Mouse (Mus musculus): ENCODE data around the gene Gm26566. TPM values are rescaled to one million over a fixed set of nuclear protein-coding genes. Genes with fewer than 3 reads are reported as not detected.
A peak's percentile ranks its signal among the peaks of the same experiment; 100 is the strongest.
"Not testable (repeated sequence)": the region's sequence is repeated elsewhere in the genome, so short reads cannot be mapped to it uniquely, and the experiment has no call there.

Gene Gm26566
- polyA plus RNA-seq, 1 experiment from 2014 or later = 1.6 TPM

GRCm38 (mm10) chr4:88763384-88764018 lies 41.9 kb downstream of the Gm26566 start:
- WGBS = 4% methylated on average over 29 of the region's 42 CpGs
- not testable (repeated sequence) for H3K27me3 ChIP-seq; H3K9me3 ChIP-seq; H3K36me3 ChIP-seq; H3K9ac ChIP-seq (replicated peaks); ATAC-seq; H3K27ac ChIP-seq; H3K4me1 ChIP-seq (replicated peaks)
- Histone ChIP-seq H3K4me3 (replicated peaks) (peak overlapping the region; percentile 36), H3K4me2 (replicated peaks) (peak overlapping the region; percentile 59)

Other genes with a start within 250 kb of the Gm26566 start
- gene Ifnb1, start 199.0 kb upstream of the Gm26566 start, polyA plus RNA-seq (2015; fragmentation: Nextera tagmentation; extraction: Ambion mirVana) = not detected in 2 replicates
- not detected in 2 replicates for gene Ifna15, start 163.6 kb upstream of the Gm26566 start, polyA plus RNA-seq (2015; fragmentation: Nextera tagmentation; extraction: Ambion mirVana)
- gene Ifna14, start 150.0 kb upstream of the Gm26566 start, polyA plus RNA-seq (2015; fragmentation: Nextera tagmentation; extraction: Ambion mirVana) = not detected in 2 replicates
- gene Ifna9, start 129.4 kb upstream of the Gm26566 start, polyA plus RNA-seq (2015; fragmentation: Nextera tagmentation; extraction: Ambion mirVana) = not detected in 2 replicates
- not detected in 2 replicates for gene Ifna12, start 118.4 kb upstream of the Gm26566 start, polyA plus RNA-seq (2015; fragmentation: Nextera tagmentation; extraction: Ambion mirVana)
- not detected in 2 replicates for gene C87499, start 87.4 kb upstream of the Gm26566 start, polyA plus RNA-seq (2015; fragmentation: Nextera tagmentation; extraction: Ambion mirVana)
- gene Ifna13, start 77.3 kb upstream of the Gm26566 start, polyA plus RNA-seq (2015; fragmentation: Nextera tagmentation; extraction: Ambion mirVana) = not detected in 2 replicates
- not detected in 2 replicates for gene Ifna16, start 44.9 kb upstream of the Gm26566 start, polyA plus RNA-seq (2015; fragmentation: Nextera tagmentation; extraction: Ambion mirVana)
- gene Ifna2, start 37.9 kb upstream of the Gm26566 start, polyA plus RNA-seq (2015; fragmentation: Nextera tagmentation; extraction: Ambion mirVana) = not detected in 2 replicates
- gene Ifnab, start 30.4 kb upstream of the Gm26566 start, polyA plus RNA-seq (2015; fragmentation: Nextera tagmentation; extraction: Ambion mirVana) = not detected in 2 replicates
- gene Klhl9, start 660 bp downstream of the Gm26566 start, polyA plus RNA-seq (2015; fragmentation: Nextera tagmentation; extraction: Ambion mirVana) = 132 and 146 TPM in 2 replicates
- not detected in 2 replicates for gene Gm13271, start 33.1 kb downstream of the Gm26566 start, polyA plus RNA-seq (2015; fragmentation: Nextera tagmentation; extraction: Ambion mirVana)
- not detected in 2 replicates for gene Gm13283, start 38.3 kb downstream of the Gm26566 start, polyA plus RNA-seq (2015; fragmentation: Nextera tagmentation; extraction: Ambion mirVana)
- gene Gm13290, start 52.0 kb downstream of the Gm26566 start, polyA plus RNA-seq (2015; fragmentation: Nextera tagmentation; extraction: Ambion mirVana) = not detected in 2 replicates
- gene Gm13289, start 55.1 kb downstream of the Gm26566 start, polyA plus RNA-seq (2015; fragmentation: Nextera tagmentation; extraction: Ambion mirVana) = not detected in 2 replicates
- not detected in 2 replicates for gene Gm13272, start 58.0 kb downstream of the Gm26566 start, polyA plus RNA-seq (2015; fragmentation: Nextera tagmentation; extraction: Ambion mirVana)
- 0.22 TPM in 1 of 2 replicates, not detected in the other for gene Ifnz, start 60.3 kb downstream of the Gm26566 start, polyA plus RNA-seq (2015; fragmentation: Nextera tagmentation; extraction: Ambion mirVana)
- not detected in 2 replicates for gene Gm13276, start 63.9 kb downstream of the Gm26566 start, polyA plus RNA-seq (2015; fragmentation: Nextera tagmentation; extraction: Ambion mirVana)
- not detected in 2 replicates for gene Gm13277, start 66.8 kb downstream of the Gm26566 start, polyA plus RNA-seq (2015; fragmentation: Nextera tagmentation; extraction: Ambion mirVana)
- not detected in 2 replicates for gene Gm13278, start 69.7 kb downstream of the Gm26566 start, polyA plus RNA-seq (2015; fragmentation: Nextera tagmentation; extraction: Ambion mirVana)
- gene Gm13275, start 72.7 kb downstream of the Gm26566 start, polyA plus RNA-seq (2015; fragmentation: Nextera tagmentation; extraction: Ambion mirVana) = not detected in 2 replicates
- not detected in 2 replicates for gene Gm13279, start 75.6 kb downstream of the Gm26566 start, polyA plus RNA-seq (2015; fragmentation: Nextera tagmentation; extraction: Ambion mirVana)
- 0.19 and 0.28 TPM in 2 replicates for gene Gm13285, start 77.9 kb downstream of the Gm26566 start, polyA plus RNA-seq (2015; fragmentation: Nextera tagmentation; extraction: Ambion mirVana)
- not detected in 2 replicates for gene Gm13287, start 81.4 kb downstream of the Gm26566 start, polyA plus RNA-seq (2015; fragmentation: Nextera tagmentation; extraction: Ambion mirVana)
- not detected in 2 replicates for gene Gm13288, start 83.7 kb downstream of the Gm26566 start, polyA plus RNA-seq (2015; fragmentation: Nextera tagmentation; extraction: Ambion mirVana)
- not detected in 2 replicates for gene Ifna7, start 94.4 kb downstream of the Gm26566 start, polyA plus RNA-seq (2015; fragmentation: Nextera tagmentation; extraction: Ambion mirVana)
- gene Ifna11, start 98.2 kb downstream of the Gm26566 start, polyA plus RNA-seq (2015; fragmentation: Nextera tagmentation; extraction: Ambion mirVana) = not detected in 2 replicates
- gene Ifna6, start 105.6 kb downstream of the Gm26566 start, polyA plus RNA-seq (2015; fragmentation: Nextera tagmentation; extraction: Ambion mirVana) = not detected in 2 replicates
- gene Ifna5, start 113.7 kb downstream of the Gm26566 start, polyA plus RNA-seq (2015; fragmentation: Nextera tagmentation; extraction: Ambion mirVana) = not detected in 2 replicates
- not detected in 2 replicates for gene Ifna4, start 120.1 kb downstream of the Gm26566 start, polyA plus RNA-seq (2015; fragmentation: Nextera tagmentation; extraction: Ambion mirVana)
- not detected in 2 replicates for gene Ifna1, start 128.3 kb downstream of the Gm26566 start, polyA plus RNA-seq (2015; fragmentation: Nextera tagmentation; extraction: Ambion mirVana)
- gene Ifne, start 158.4 kb downstream of the Gm26566 start, polyA plus RNA-seq (2015; fragmentation: Nextera tagmentation; extraction: Ambion mirVana) = not detected in 2 replicates